Mouse (Mus musculus) frontal cortex, postnatal 10 days (tissue): Measurements from ENCODE around the gene Gabra3.

Experiments used
- DNase-seq, 2 experiments: peaks; one replicate each; pipeline ENCODE4 v3.0.0; 2022; ENCODE audit warnings: low spot score in 2 of 2, mixed read lengths in 1 of 2

Gene Gabra3

DNA sequence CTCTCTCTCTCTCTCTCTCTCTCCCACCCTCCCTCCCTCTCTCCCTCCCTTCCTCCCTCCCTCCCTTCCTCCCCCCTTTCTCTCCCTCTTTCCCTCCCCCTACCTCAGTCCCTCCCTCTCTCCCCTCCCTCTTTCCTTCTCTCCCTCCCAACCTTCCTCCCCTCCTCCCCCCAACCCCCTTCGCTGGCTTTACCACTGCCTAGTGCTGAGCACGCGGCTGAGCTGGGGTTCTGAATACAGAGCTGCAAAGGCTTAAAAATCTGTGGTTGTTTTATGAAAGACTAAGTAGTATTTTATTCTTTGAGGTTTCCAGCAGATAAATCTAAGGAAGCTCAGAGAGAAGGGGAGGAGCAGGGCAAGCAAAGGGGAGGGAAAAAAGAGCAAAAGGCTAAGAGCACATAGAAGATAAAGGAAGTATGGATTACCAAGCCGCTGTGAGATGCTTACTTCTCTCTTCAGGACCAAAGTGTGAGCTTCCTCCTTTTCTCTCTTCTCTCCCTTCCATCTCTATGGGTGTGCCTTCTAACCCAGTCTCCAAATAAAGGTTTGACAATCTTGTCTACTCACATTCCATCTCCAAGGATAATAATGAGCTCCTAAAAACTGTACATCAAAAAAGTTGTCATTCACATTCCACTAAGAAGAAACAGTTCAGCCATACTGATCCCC, at the start of gene Gabra3:
Gene Gabra3 (minus strand): TSS at position 619 of the 669 bp plus-strand sequence.
- no peak for DNase-seq

DNA sequence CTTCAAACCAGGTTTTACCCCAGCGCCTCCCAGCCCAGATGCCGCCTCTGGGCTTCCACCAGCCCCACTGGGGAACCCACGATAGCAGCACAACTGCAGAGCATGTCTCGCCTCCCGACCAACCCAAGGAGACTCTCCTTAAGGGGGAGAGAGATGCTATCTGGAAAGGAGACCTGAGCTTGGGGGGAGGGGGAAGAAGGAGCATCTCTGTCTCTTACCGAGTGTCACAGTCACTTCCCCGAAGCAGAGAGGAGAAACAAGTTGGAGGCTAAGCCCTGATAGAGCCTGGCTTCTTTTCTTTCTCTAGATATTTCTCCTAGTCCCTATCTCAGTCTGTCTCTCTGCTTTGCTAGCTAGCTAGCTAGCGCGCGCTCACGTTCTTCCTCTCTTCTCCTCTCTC, 859 bp downstream of the Gabra3 start:
- DNase-seq, result peak in 1 of 2 experiments; percentile 9

DNA sequence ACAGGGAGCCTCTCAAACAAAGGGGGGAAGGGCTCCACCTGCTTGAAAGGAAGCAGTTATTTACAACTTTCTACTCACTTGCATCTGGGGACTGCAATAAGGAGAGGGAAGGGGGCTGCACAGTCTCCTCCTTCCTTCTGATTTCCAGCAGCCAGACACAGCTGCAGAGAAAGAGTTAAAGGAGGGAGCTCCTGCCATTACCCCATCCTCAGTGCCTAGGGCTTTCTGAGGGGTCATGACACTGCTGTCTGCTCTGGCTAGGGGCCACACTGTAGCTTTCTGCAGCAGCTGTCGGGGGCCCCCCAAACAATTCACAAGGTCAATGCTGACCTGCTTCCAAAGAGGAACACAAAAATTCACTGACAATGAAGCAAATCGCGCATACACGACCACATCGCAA, 1.3 kb downstream of the Gabra3 start:
- DNase-seq, result no peak

DNA sequence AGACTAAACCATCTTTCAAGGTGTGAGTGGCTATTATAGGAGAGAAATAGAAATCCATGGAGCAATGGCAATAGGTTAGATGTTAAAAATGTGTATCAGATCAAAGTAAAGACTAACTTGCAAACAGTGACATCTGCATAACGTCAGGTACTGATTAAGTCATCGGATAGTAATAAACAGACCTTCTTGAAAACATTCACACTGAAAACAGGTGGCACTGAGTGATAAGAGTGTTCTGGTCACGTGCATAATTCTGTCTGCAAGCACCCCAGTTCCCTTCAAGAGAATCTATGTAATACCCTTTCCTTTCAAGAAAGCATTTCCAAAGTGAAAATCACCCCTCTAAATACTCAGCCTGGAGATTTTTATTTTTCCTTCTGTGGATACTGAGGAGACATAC, 6.0 kb downstream of the Gabra3 start:
- DNase-seq, result no peak

DNA sequence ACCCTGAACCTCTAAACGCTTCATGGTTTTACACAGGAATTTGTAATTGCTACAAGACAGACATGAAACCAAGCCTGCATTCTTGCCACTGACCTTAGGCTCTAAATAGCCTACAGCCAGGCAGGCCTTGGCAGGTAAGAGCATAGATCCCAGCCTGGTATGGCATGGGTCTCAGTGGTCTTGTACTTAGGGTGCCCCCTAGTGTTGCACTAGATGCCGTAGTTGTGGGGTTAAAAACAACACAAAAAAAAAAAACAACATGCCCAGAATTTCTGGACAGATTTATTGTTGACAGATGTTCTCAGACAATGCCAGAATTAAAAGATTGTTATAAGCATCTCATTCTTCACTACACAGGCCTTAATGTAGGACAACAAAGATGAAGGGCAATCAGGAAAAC, 12.0 kb downstream of the Gabra3 start:
- no peak for DNase-seq

DNA sequence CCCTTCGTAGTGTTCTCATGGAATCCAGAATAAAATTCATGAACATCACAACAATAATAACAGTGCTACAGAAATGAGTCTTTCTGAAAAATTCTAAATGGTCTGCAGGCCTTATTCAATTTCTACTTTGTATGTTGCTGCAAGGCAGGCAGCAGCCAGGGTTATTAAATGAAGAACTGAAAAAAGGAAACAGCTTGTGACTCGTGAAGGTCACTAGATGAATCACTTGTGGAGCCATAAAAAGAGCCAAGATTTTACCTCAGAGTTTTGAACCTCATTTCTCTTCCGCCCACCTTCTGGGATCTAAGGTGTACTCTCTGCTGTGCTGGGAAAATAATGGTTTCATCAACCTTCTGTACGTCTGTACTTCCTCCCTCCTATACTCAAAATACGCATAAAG, 159.4 kb downstream of the Gabra3 start:
- DNase-seq, result no peak

DNA sequence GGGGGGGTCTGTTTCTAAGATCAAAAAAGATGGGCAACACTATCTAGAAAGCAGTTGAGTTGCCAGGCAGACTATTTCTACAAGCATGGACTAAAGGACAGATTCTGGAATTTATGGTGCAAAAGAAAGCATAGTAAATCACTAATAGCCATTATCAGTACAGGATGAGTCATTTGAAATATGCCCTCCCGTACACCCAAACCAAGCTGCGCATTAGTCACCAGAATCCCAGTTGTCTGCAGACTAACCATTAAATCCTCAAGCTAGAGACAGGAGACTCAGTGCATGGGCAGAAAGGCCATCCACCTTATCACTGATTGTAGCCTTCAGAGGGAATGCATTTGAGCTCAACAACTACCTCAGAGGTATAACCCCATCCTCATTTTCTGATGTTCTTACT, 166.8 kb downstream of the Gabra3 start:
- DNase-seq, result no peak

DNA sequence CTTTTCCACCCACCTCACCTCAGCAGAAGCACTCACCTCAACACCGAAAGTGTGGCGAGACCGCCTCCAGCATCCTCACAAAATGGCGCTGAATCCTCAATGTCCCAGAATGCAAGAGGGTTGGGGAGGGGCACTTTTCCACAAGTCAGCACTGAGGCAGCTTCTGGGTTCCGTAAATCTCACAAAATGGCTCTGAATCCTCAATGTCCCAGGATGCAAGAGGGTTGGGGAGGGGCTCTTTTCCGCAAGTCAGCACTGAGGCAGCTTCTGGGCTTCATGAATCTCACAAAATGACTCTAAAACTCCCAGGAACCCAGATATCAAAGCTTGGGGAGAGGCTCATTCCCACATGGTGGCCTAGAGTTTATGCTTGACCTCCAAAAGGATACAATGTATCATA, 269.9 kb downstream of the Gabra3 start, which contains the start of gene Magea10:
Gene Magea10 (minus strand): TSS at position 101 of the 400 bp plus-strand sequence.
- DNase-seq, result no peak
